ENCODE assay signal across 8 mouse cellular contexts in genomic region chr5:34186391-34186790, GRCm38 (mm10). TPM values are rescaled to one million over a fixed set of nuclear protein-coding genes. Genes with fewer than 3 reads are reported as not detected.
DNase-seq lines count a peak whose midpoint lies in the region; ATAC-seq and TF ChIP-seq lines count a peak whose summit lies in the region.

No protein-coding gene starts in this region.

- H3K9me3 ChIP-seq in forebrain, embryonic 10.5 days, result no peaks in the 10 kb centered on the region
- no peaks in the 10 kb centered on the region for H3K9me3 ChIP-seq in intestine, postnatal 0 days (ENCODE audit: control insufficient read depth)
- H3K9me3 ChIP-seq in midbrain, embryonic 15.5 days, result no peaks in the 10 kb centered on the region

- no peak for DNase-seq in gastrocnemius, adult 2 months
- no peak for DNase-seq in gastrocnemius, adult 18-20 months (ENCODE audit: low spot score)
- no peak for DNase-seq in forebrain, embryonic 10.5 days (ENCODE audit: extremely low spot score, low spot score)
- no peak for DNase-seq in layer of hippocampus, adult 11-12 months (ENCODE audit: low spot score)
- DNase-seq in right cerebral cortex, postnatal 25 days, result no peak

- intact Hi-C loops in gastrocnemius, adult 2 months (cut with DNase I), result no loop called here

- H3K79me2 ChIP-seq in C2C12 (ENCODE audit: control insufficient read depth, insufficient read depth), result no peaks in the 10 kb centered on the region

- peak overlapping the region; percentile 93 for H3K4me2 ChIP-seq in intestine, postnatal 0 days (replicated peaks; ENCODE audit: low read depth)
- H3K4me2 ChIP-seq in midbrain, embryonic 15.5 days, result peak overlapping the region; percentile 78

- H3K36me3 ChIP-seq in C2C12 (ENCODE audit: control insufficient read depth, insufficient read depth), result no peaks in the 10 kb centered on the region
- H3K36me3 ChIP-seq in forebrain, embryonic 10.5 days (replicated peaks), result no peaks in the 10 kb centered on the region; the same call in 1 of the 2 replicates
- peaks cover 7% of the 10 kb centered on the region; the same call in 1 of the 2 replicates for H3K36me3 ChIP-seq in intestine, postnatal 0 days (ENCODE audit: control insufficient read depth, insufficient read depth)
- 0 out of 2 replicates have a peak, but pooled peaks cover 5% of the 10 kb centered on the region for H3K36me3 ChIP-seq in midbrain, embryonic 15.5 days (replicated peaks)

- 82% methylated on average over 2 of the region's 2 CpGs for WGBS in forebrain, embryonic 10.5 days
- 46% methylated on average over 2 of the region's 2 CpGs for WGBS in intestine, postnatal 0 days
- 58% methylated on average over 2 of the region's 2 CpGs for WGBS in midbrain, embryonic 15.5 days

- H3K27ac ChIP-seq in gastrocnemius, adult 2 months, result peak overlapping the region; percentile 98
- H3K27ac ChIP-seq in forebrain, embryonic 10.5 days, result no peak overlapping the region
- peak overlapping the region; percentile 91 for H3K27ac ChIP-seq in intestine, postnatal 0 days (ENCODE audit: low read depth, low read length)
- H3K27ac ChIP-seq in midbrain, embryonic 15.5 days, result no peak overlapping the region

- ATAC-seq in intestine, postnatal 0 days, result no peak
- no peak for ATAC-seq in midbrain, embryonic 15.5 days (replicated peaks)

- H3K79me3 ChIP-seq in C2C12 (ENCODE audit: low read depth), result no peaks in the 10 kb centered on the region

- H3K4me3 ChIP-seq in gastrocnemius, adult 2 months, result peak overlapping the region; percentile 83
- peak overlapping the region; percentile 39 for H3K4me3 ChIP-seq in C2C12 (ENCODE audit: insufficient read depth, poor library complexity, severe bottlenecking)
- peak overlapping the region; percentile 84 for H3K4me3 ChIP-seq in forebrain, embryonic 10.5 days
- peak overlapping the region; percentile 89 for H3K4me3 ChIP-seq in intestine, postnatal 0 days (ENCODE audit: low read depth, low read length)
- peak overlapping the region; percentile 89 for H3K4me3 ChIP-seq in midbrain, embryonic 15.5 days

- TF ChIP-seq CTCF in gastrocnemius, adult 2 months (IDR thresholded peaks at IDR 0.05), result no peak
- TF ChIP-seq CTCF in C2C12 (IDR thresholded peaks at IDR 0.05; ENCODE audit: control insufficient read depth, insufficient read depth, insufficient read length), result no peak
- no peak for TF ChIP-seq CTCF in intestine, postnatal 0 days (IDR thresholded peaks at IDR 0.05; ENCODE audit: low read depth)

- peak overlapping the region; percentile 85 for H3K9ac ChIP-seq in intestine, postnatal 0 days (ENCODE audit: low read depth, low read length)
- H3K9ac ChIP-seq in midbrain, embryonic 15.5 days, result peak overlapping the region; percentile 74

- H3K27me3 ChIP-seq in C2C12 (ENCODE audit: control insufficient read depth, insufficient read depth, insufficient read length), result no peaks in the 10 kb centered on the region
- H3K27me3 ChIP-seq in forebrain, embryonic 10.5 days (ENCODE audit: poor library complexity, severe bottlenecking), result peaks cover 27% of the 10 kb centered on the region
- H3K27me3 ChIP-seq in intestine, postnatal 0 days (replicated peaks; ENCODE audit: control insufficient read depth, insufficient read depth, low read length), result no peaks in the 10 kb centered on the region
- no peaks in the 10 kb centered on the region for H3K27me3 ChIP-seq in midbrain, embryonic 15.5 days (replicated peaks)

- peaks cover 42% of the 10 kb centered on the region for H3K4me1 ChIP-seq in forebrain, embryonic 10.5 days
- H3K4me1 ChIP-seq in intestine, postnatal 0 days (replicated peaks; ENCODE audit: control insufficient read depth, insufficient read depth, low read length), result peaks cover 11% of the 10 kb centered on the region
- H3K4me1 ChIP-seq in midbrain, embryonic 15.5 days, result peaks cover 53% of the 10 kb centered on the region

- H3ac ChIP-seq in C2C12 (ENCODE audit: control insufficient read depth, insufficient read length, low read depth), result peak overlapping the region; percentile 69

TF ChIP-seq in C2C12, 6 proteins besides CTCF, POLR2A, EP300 and RAD21:
- no peak for TF ChIP-seq MAX (IDR thresholded peaks at IDR 0.05)
- TF ChIP-seq FOSL1 (IDR thresholded peaks at IDR 0.05; ENCODE audit: insufficient read depth, low read length, poor library complexity, severe bottlenecking), result no peak
- no peak for TF ChIP-seq MYOG (IDR thresholded peaks at IDR 0.05; ENCODE audit: control insufficient read depth, extremely low read depth, insufficient read length)
- TF ChIP-seq USF1 (IDR thresholded peaks at IDR 0.05; ENCODE audit: low read depth), result no peak
- no peak for TF ChIP-seq MYOD1 (IDR thresholded peaks at IDR 0.05; ENCODE audit: control insufficient read depth, insufficient read length, low read depth)
- no peak for TF ChIP-seq CEBPB (IDR thresholded peaks at IDR 0.05; ENCODE audit: low read depth)

RNA-seq across cellular contexts. Expression of gene Mxd4, which starts 1.1 kb away (rescaled TPM):
- 10 to 100 TPM; 25.8 to 35.6 TPM for total RNA-seq in gastrocnemius, adult 2 months (2021)
- total RNA-seq in gastrocnemius, adult 18-20 months (2021), result 10 to 100 TPM; 24.5 to 25.4 TPM
- polyA plus RNA-seq in C2C12 (2012; fragmentation: generic; extraction: Trizol), result 15.3 TPM
- 11.1 and 14.6 TPM in 2 replicates for polyA plus RNA-seq in forebrain, embryonic 10.5 days (2016; fragmentation: Nextera tagmentation; extraction: Ambion mirVana)
- polyA plus RNA-seq in intestine, postnatal 0 days (2015; fragmentation: Nextera tagmentation; extraction: Ambion mirVana), result 14.1 and 17.7 TPM in 2 replicates
- 35.0 and 38.1 TPM in 2 replicates for polyA plus RNA-seq in midbrain, embryonic 15.5 days (2015; fragmentation: Nextera tagmentation; extraction: Ambion mirVana)

RNA-seq across cellular contexts. Expression of gene Haus3, which starts 17.1 kb away (rescaled TPM):
- total RNA-seq in gastrocnemius, adult 2 months (2021), result 1 to 10 TPM; 3.2 to 4.2 TPM
- 1 to 10 TPM; 2.7 to 2.8 TPM for total RNA-seq in gastrocnemius, adult 18-20 months (2021)
- polyA plus RNA-seq in C2C12 (2012; fragmentation: generic; extraction: Trizol), result 7.3 TPM
- 53.8 and 59.4 TPM in 2 replicates for polyA plus RNA-seq in forebrain, embryonic 10.5 days (2016; fragmentation: Nextera tagmentation; extraction: Ambion mirVana)
- 9.6 and 10.1 TPM in 2 replicates for polyA plus RNA-seq in intestine, postnatal 0 days (2015; fragmentation: Nextera tagmentation; extraction: Ambion mirVana)
- polyA plus RNA-seq in midbrain, embryonic 15.5 days (2015; fragmentation: Nextera tagmentation; extraction: Ambion mirVana), result 11.7 and 11.9 TPM in 2 replicates

RNA-seq across cellular contexts. Expression of gene Poln, which starts 17.1 kb away (rescaled TPM):
- 1 to 10 TPM; 1.1 to 2.1 TPM for total RNA-seq in gastrocnemius, adult 2 months (2021)
- under 1 TPM; 0.68 to 0.78 TPM for total RNA-seq in gastrocnemius, adult 18-20 months (2021)
- 0.11 TPM for polyA plus RNA-seq in C2C12 (2012; fragmentation: generic; extraction: Trizol)
- 0.77 and 0.89 TPM in 2 replicates for polyA plus RNA-seq in forebrain, embryonic 10.5 days (2016; fragmentation: Nextera tagmentation; extraction: Ambion mirVana)
- polyA plus RNA-seq in intestine, postnatal 0 days (2015; fragmentation: Nextera tagmentation; extraction: Ambion mirVana), result 0.41 TPM in 1 of 2 replicates, not detected in the other
- 0.27 and 0.52 TPM in 2 replicates for polyA plus RNA-seq in midbrain, embryonic 15.5 days (2015; fragmentation: Nextera tagmentation; extraction: Ambion mirVana)

Comparison
In these comparisons a context has a peak if more than half of its experiments do, and no peak if none do; other contexts are left out.
1. H3K27ac ChIP-seq: peak in gastrocnemius, adult 2 months (single experiment) and intestine, postnatal 0 days (single experiment); none in forebrain, embryonic 10.5 days (single experiment) and midbrain, embryonic 15.5 days (single experiment).
2. H3K4me3 ChIP-seq: peak in every context shown above with its lines; median percentile 89 in intestine, postnatal 0 days; 89 in midbrain, embryonic 15.5 days; 84 in forebrain, embryonic 10.5 days; 83 in gastrocnemius, adult 2 months; 39 in C2C12.